Comparison of ENCODE assay signal across 32 mouse cellular contexts in genomic region chr9:57462866-57463265, GRCm38 (mm10). TPM values are rescaled to one million over a fixed set of nuclear protein-coding genes. Genes with fewer than 3 reads are reported as not detected.
A peak's percentile ranks its signal among the peaks of the same experiment; 100 is the strongest.
DNase-seq lines count a peak whose midpoint lies in the region; ATAC-seq and TF ChIP-seq lines count a peak whose summit lies in the region.
"Had no signal": no experiment of that assay in that cellular context is flagged by ENCODE, and none has a peak within 500 bp of the region (broad histone marks: within the 10 kb centered on the region; RNA-seq: fewer than 3 reads in every experiment).

No protein-coding gene starts in this region.

- in situ Hi-C loops in CH12.LX (cut with MboI; ENCODE audit: low pct_ligation_motif_present, low pct_unique_long_range_greater_than_20kb, low sequenced_read_pairs), result no loop called here

- no peak overlapping the region for H3K9ac ChIP-seq in CH12.LX (ENCODE audit: insufficient read depth, low read depth)
- H3K9ac ChIP-seq in intestine, embryonic 15.5 days, result no peak overlapping the region
- H3K9ac ChIP-seq in stomach, embryonic 15.5 days, result no peak overlapping the region
- H3K9ac ChIP-seq in forebrain, postnatal 0 days, result no peak overlapping the region
- H3K9ac ChIP-seq: forebrain, embryonic 15.5 days; heart, embryonic 13.5 days; limb, embryonic 15.5 days; liver, embryonic 15.5 days; lung, embryonic 15.5 days; midbrain, embryonic 15.5 days; neural tube, embryonic 12.5 days had no signal

- no peak overlapping the region for H3K27ac ChIP-seq in CH12.LX (ENCODE audit: insufficient read depth, low read depth)
- peak overlapping the region; percentile 40 for H3K27ac ChIP-seq in intestine, embryonic 15.5 days
- H3K27ac ChIP-seq in stomach, embryonic 15.5 days, result peak overlapping the region; percentile 70; the same call in 1 of the 2 replicates
- no peak overlapping the region for H3K27ac ChIP-seq in forebrain, postnatal 0 days (ENCODE audit: low read depth, low read length)
- H3K27ac ChIP-seq: embryonic facial prominence, embryonic 10.5 days; forebrain, embryonic 15.5 days; heart, adult 2 months; heart, embryonic 13.5 days; hindbrain, postnatal 0 days; limb, embryonic 15.5 days; liver, embryonic 15.5 days; lung, embryonic 15.5 days; midbrain, embryonic 15.5 days; neural tube, embryonic 12.5 days had no signal

- H3K79me2 ChIP-seq in CH12.LX (replicated peaks; ENCODE audit: control insufficient read depth, extremely low read depth, insufficient read depth, poor library complexity, severe bottlenecking), result no peaks in the 10 kb centered on the region

- DNase-seq in CH12.LX (ENCODE audit: extremely low read depth), result no peak
- DNase-seq in forebrain, postnatal 0 days, result no peak
- no peak for DNase-seq in liver
- no peak for DNase-seq in spleen, postnatal 4 days (ENCODE audit: low spot score in 2 of 2)
- DNase-seq: adrenal gland, postnatal 10 days; cerebellum, adult 8-10 months; gastrocnemius, postnatal 36 days; heart, adult 2 months; heart, postnatal 14 days; kidney, adult 2 months; kidney, postnatal 4 days; layer of hippocampus, adult 9-11 months; lung, postnatal 36 days; retina, postnatal 1 day; right cerebral cortex, postnatal 25 days had no signal

- no peak overlapping the region for H3K4me3 ChIP-seq in CH12.LX (replicated peaks in 1 of 3; ENCODE audit: low read depth in 2 of 3, low read length in 2 of 3, poor library complexity in 1 of 3)
- peak overlapping the region; percentile 27; the same call in 1 of the 2 replicates for H3K4me3 ChIP-seq in E14TG2a.4 (replicated peaks; ENCODE audit: low read length)
- no peak overlapping the region for H3K4me3 ChIP-seq in intestine, embryonic 15.5 days (replicated peaks)
- H3K4me3 ChIP-seq in stomach, embryonic 15.5 days (replicated peaks), result no peak overlapping the region
- no peak overlapping the region for H3K4me3 ChIP-seq in forebrain, postnatal 0 days (ENCODE audit: low read depth, low read length)
- H3K4me3 ChIP-seq: embryonic facial prominence, embryonic 10.5 days; forebrain, embryonic 15.5 days; heart, adult 2 months; heart, embryonic 13.5 days; limb, embryonic 15.5 days; liver, embryonic 15.5 days; lung, embryonic 15.5 days; midbrain, embryonic 15.5 days; neural tube, embryonic 12.5 days had no signal

- TF ChIP-seq RAD21 in CH12.LX (IDR thresholded peaks at IDR 0.05; ENCODE audit: low read depth, low read length), result no peak

- H3K27me3 ChIP-seq in CH12.LX (replicated peaks) (peaks cover 55% of the 10 kb centered on the region), E14TG2a.4 (ENCODE audit: insufficient read depth, low read length) (no peaks in the 10 kb centered on the region)
- no peaks in the 10 kb centered on the region for H3K27me3 ChIP-seq in intestine, embryonic 15.5 days (replicated peaks)
- H3K27me3 ChIP-seq in stomach, embryonic 15.5 days (replicated peaks), result no peaks in the 10 kb centered on the region
- no peaks in the 10 kb centered on the region for H3K27me3 ChIP-seq in forebrain, postnatal 0 days (ENCODE audit: insufficient read depth, low read length)
- H3K27me3 ChIP-seq: forebrain, embryonic 15.5 days; limb, embryonic 15.5 days; midbrain, embryonic 15.5 days; neural tube, embryonic 12.5 days; Patski had no signal

- dilution Hi-C loops in CH12.LX (cut with MboI; ENCODE audit: extremely low pct_ligation_motif_present, extremely low pct_unique_long_range_greater_than_20kb, low sequenced_read_pairs), result no loop called here

- peaks cover 11% of the 10 kb centered on the region for H3K9me3 ChIP-seq in CH12.LX (replicated peaks; ENCODE audit: low read length)
- H3K9me3 ChIP-seq in E14TG2a.4 (ENCODE audit: low read length), result 0 out of 2 replicates have a peak, but pooled peaks cover 8% of the 10 kb centered on the region
- H3K9me3 ChIP-seq in intestine, embryonic 15.5 days, result no peaks in the 10 kb centered on the region
- H3K9me3 ChIP-seq in stomach, embryonic 15.5 days, result no peaks in the 10 kb centered on the region
- H3K9me3 ChIP-seq in forebrain, postnatal 0 days (ENCODE audit: low read length), result no peaks in the 10 kb centered on the region
- H3K9me3 ChIP-seq: embryonic facial prominence, embryonic 10.5 days; heart, embryonic 13.5 days; limb, embryonic 15.5 days; liver, embryonic 15.5 days; lung, embryonic 15.5 days; midbrain, embryonic 15.5 days; neural tube, embryonic 12.5 days had no signal

- no peak overlapping the region for H3K4me2 ChIP-seq in CH12.LX (ENCODE audit: insufficient read depth, low read depth, poor library complexity, severe bottlenecking)
- peak overlapping the region; percentile 26; the same call in 1 of the 2 replicates for H3K4me2 ChIP-seq in intestine, embryonic 15.5 days (replicated peaks)
- H3K4me2 ChIP-seq in stomach, embryonic 15.5 days, result no peak overlapping the region
- H3K4me2 ChIP-seq in forebrain, postnatal 0 days (ENCODE audit: low read depth), result no peak overlapping the region
- H3K4me2 ChIP-seq: forebrain, embryonic 15.5 days; heart, embryonic 13.5 days; limb, embryonic 15.5 days; liver, embryonic 15.5 days; lung, embryonic 15.5 days; midbrain, embryonic 15.5 days; neural tube, embryonic 12.5 days had no signal

- no peak for TF ChIP-seq POLR2A in CH12.LX (IDR thresholded peaks at IDR 0.05; ENCODE audit: low read depth, low read length)

- peak; percentile 78 for ATAC-seq in intestine, embryonic 15.5 days
- ATAC-seq in stomach, embryonic 15.5 days (ENCODE audit: insufficient read depth, low FRiP score, low read depth), result peak; percentile 78
- no peak for ATAC-seq in forebrain, postnatal 0 days
- ATAC-seq: activated CD4-positive, CD25-positive, alpha-beta regulatory T cell, adult 4 months; forebrain, embryonic 15.5 days; hindbrain, postnatal 0 days; midbrain, embryonic 15.5 days; Patski had no signal

- H3K36me3 ChIP-seq in CH12.LX (replicated peaks in 1 of 2; ENCODE audit: control insufficient read depth in 1 of 2, insufficient read depth in 1 of 2, low read length in 1 of 2) (no peaks in the 10 kb centered on the region), E14TG2a.4 (ENCODE audit: insufficient read depth, low read length) (peaks cover 29% of the 10 kb centered on the region)
- no peaks in the 10 kb centered on the region for H3K36me3 ChIP-seq in intestine, embryonic 15.5 days
- H3K36me3 ChIP-seq in stomach, embryonic 15.5 days, result no peaks in the 10 kb centered on the region
- H3K36me3 ChIP-seq in forebrain, postnatal 0 days (ENCODE audit: insufficient read depth), result peaks cover 14% of the 10 kb centered on the region
- H3K36me3 ChIP-seq: embryonic facial prominence, embryonic 10.5 days; G1E; heart, embryonic 13.5 days; limb, embryonic 15.5 days; liver, embryonic 15.5 days; lung, embryonic 15.5 days; midbrain, embryonic 15.5 days; neural tube, embryonic 12.5 days had no signal

- WGBS in intestine, embryonic 15.5 days, result 62% methylated on average over 6 of the region's 6 CpGs
- WGBS in stomach, embryonic 15.5 days, result 71% methylated on average over 6 of the region's 6 CpGs
- 89% methylated on average over 6 of the region's 6 CpGs for WGBS in forebrain, postnatal 0 days

- TF ChIP-seq CTCF in CH12.LX (conservative IDR thresholded peaks at IDR 0.05 in 1 of 2, IDR thresholded peaks at IDR 0.05 in 1 of 2; ENCODE audit: low read depth in 2 of 2, low read length in 2 of 2), result no peak
- TF ChIP-seq CTCF in E14TG2a.4 (conservative IDR thresholded peaks at IDR 0.05; ENCODE audit: low read length), result no peak
- TF ChIP-seq CTCF in forebrain, postnatal 0 days (IDR thresholded peaks at IDR 0.05; ENCODE audit: low read depth), result no peak

- TF ChIP-seq EP300 in CH12.LX (IDR thresholded peaks at IDR 0.05; ENCODE audit: low read length), result no peak

- H3K4me1 ChIP-seq in CH12.LX (ENCODE audit: control insufficient read depth in 1 of 2, insufficient read depth in 2 of 2) (peaks cover 5 to 8% of the 10 kb centered on the region in 2 experiments; a peak in 3 of 4 replicates), E14TG2a.4 (replicated peaks; ENCODE audit: low read depth, low read length) (peaks cover 69% of the 10 kb centered on the region)
- H3K4me1 ChIP-seq in intestine, embryonic 15.5 days (replicated peaks), result peaks cover 13% of the 10 kb centered on the region
- peaks cover 8% of the 10 kb centered on the region for H3K4me1 ChIP-seq in stomach, embryonic 15.5 days
- H3K4me1 ChIP-seq in forebrain, postnatal 0 days (ENCODE audit: insufficient read depth), result peaks cover 9% of the 10 kb centered on the region; the same call in 1 of the 2 replicates

RNA-seq across cellular contexts. Expression of gene Scamp5, which starts 5.0 kb away (rescaled TPM):
- total RNA-seq in CH12.LX (2012; rRNA removed) (2.1 and 2.7 TPM in 2 replicates), CH12.LX (2014; rRNA removed) (0.34 and 0.54 TPM in 2 replicates)
- polyA plus RNA-seq in CH12.LX (2012; ENCODE audit: insufficient read length, low read depth), result 0.48 and 0.99 TPM in 2 replicates
- 14.1 and 16.4 TPM in 2 replicates for polyA plus RNA-seq in intestine, embryonic 15.5 days (2015; fragmentation: Nextera tagmentation; extraction: Ambion mirVana)
- 19.8 and 22.4 TPM in 2 replicates for polyA plus RNA-seq in stomach, embryonic 15.5 days (2015; fragmentation: Nextera tagmentation; extraction: Ambion mirVana)
- total RNA-seq in forebrain, postnatal 0 days (2014; rRNA removed), result 252 and 282 TPM in 2 replicates
- polyA plus RNA-seq in forebrain, postnatal 0 days (2015; fragmentation: Nextera tagmentation; extraction: Ambion mirVana), result 167 and 175 TPM in 2 replicates
- total RNA-seq: megakaryocyte-erythroid progenitor cell, adult 5-6 weeks had no signal

RNA-seq across cellular contexts. Expression of gene Ppcdc, which starts 22.9 kb away (rescaled TPM):
- total RNA-seq in CH12.LX (2012; rRNA removed), result 39.6 and 50.3 TPM in 2 replicates
- 44.1 and 44.9 TPM in 2 replicates for total RNA-seq in CH12.LX (2014; rRNA removed)
- 36.2 and 38.8 TPM in 2 replicates for polyA plus RNA-seq in CH12.LX (2012; ENCODE audit: insufficient read length, low read depth)
- polyA plus RNA-seq in intestine, embryonic 15.5 days (2015; fragmentation: Nextera tagmentation; extraction: Ambion mirVana), result 25.0 and 30.1 TPM in 2 replicates
- 23.6 and 31.6 TPM in 2 replicates for polyA plus RNA-seq in stomach, embryonic 15.5 days (2015; fragmentation: Nextera tagmentation; extraction: Ambion mirVana)
- 16.2 and 20.5 TPM in 2 replicates for total RNA-seq in forebrain, postnatal 0 days (2014; rRNA removed)
- 14.9 and 18.3 TPM in 2 replicates for polyA plus RNA-seq in forebrain, postnatal 0 days (2015; fragmentation: Nextera tagmentation; extraction: Ambion mirVana)

RNA-seq across cellular contexts. Expression of gene Rpp25, which starts 41.0 kb away (rescaled TPM):
- total RNA-seq in CH12.LX (2012; rRNA removed) (0.21 TPM in 1 of 2 replicates, not detected in the other), CH12.LX (2014; rRNA removed) (not detected in 2 replicates)
- polyA plus RNA-seq in CH12.LX (2012; ENCODE audit: insufficient read length, low read depth), result not detected in 2 replicates
- polyA plus RNA-seq in intestine, embryonic 15.5 days (2015; fragmentation: Nextera tagmentation; extraction: Ambion mirVana), result 7.0 and 8.1 TPM in 2 replicates
- polyA plus RNA-seq in stomach, embryonic 15.5 days (2015; fragmentation: Nextera tagmentation; extraction: Ambion mirVana), result 6.0 and 6.1 TPM in 2 replicates
- 24.7 and 30.2 TPM in 2 replicates for total RNA-seq in forebrain, postnatal 0 days (2014; rRNA removed)
- polyA plus RNA-seq in forebrain, postnatal 0 days (2015; fragmentation: Nextera tagmentation; extraction: Ambion mirVana), result 40.9 and 46.5 TPM in 2 replicates
- total RNA-seq: common myeloid progenitor, adult 5-6 weeks; gastrocnemius, postnatal 36 days; megakaryocyte-erythroid progenitor cell, adult 5-6 weeks had no signal
- polyA plus RNA-seq: activated CD4-positive, CD25-positive, alpha-beta regulatory T cell, adult 4 months had no signal

RNA-seq across cellular contexts. Expression of gene Cox5a, which starts 58.2 kb away (rescaled TPM):
- total RNA-seq in CH12.LX (2012; rRNA removed) (179 and 203 TPM in 2 replicates), CH12.LX (2014; rRNA removed) (229 and 257 TPM in 2 replicates)
- 255 and 279 TPM in 2 replicates for polyA plus RNA-seq in CH12.LX (2012; ENCODE audit: insufficient read length, low read depth)
- 844 and 895 TPM in 2 replicates for polyA plus RNA-seq in intestine, embryonic 15.5 days (2015; fragmentation: Nextera tagmentation; extraction: Ambion mirVana)
- 621 and 623 TPM in 2 replicates for polyA plus RNA-seq in stomach, embryonic 15.5 days (2015; fragmentation: Nextera tagmentation; extraction: Ambion mirVana)
- total RNA-seq in forebrain, postnatal 0 days (2014; rRNA removed), result 236 and 279 TPM in 2 replicates
- polyA plus RNA-seq in forebrain, postnatal 0 days (2015; fragmentation: Nextera tagmentation; extraction: Ambion mirVana), result 1,027 and 1,112 TPM in 2 replicates

Comparison
In these comparisons a context has a peak if more than half of its experiments do, and no peak if none do; other contexts are left out.
1. H3K27ac ChIP-seq: peak in intestine, embryonic 15.5 days (single experiment) and stomach, embryonic 15.5 days (single experiment); none in CH12.LX (single experiment) and forebrain, postnatal 0 days (single experiment).